Mouse (Mus musculus): Measurements from ENCODE around the gene Zfp804b.

DNA sequence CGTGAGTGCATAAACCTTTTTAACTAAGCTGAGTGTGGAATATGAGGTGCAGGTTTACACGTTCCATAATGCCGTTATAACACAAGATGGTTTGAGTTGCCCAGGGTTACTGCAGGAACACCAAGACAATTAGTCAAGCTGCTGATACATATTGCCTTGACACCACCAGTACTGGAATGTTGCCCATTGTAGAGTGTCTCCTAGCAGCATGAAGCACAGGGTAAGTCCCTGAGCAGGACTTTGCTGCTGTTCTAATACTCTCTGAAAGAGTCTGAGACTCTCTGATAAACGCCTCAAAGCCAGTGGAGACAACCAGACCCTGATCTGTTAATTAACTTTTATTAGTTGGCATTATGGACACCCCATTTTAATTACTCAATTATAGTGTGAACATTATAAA, 19.0 kb downstream of the Zfp804b start:
- no peak for TF ChIP-seq POLR2A (IDR thresholded peaks at IDR 0.05; ENCODE audit: extremely low read depth, insufficient read depth, low read length)
- TF ChIP-seq CTCF (IDR thresholded peaks at IDR 0.05; ENCODE audit: low read depth, low read length), result no peak

Data from liver, adult 2 months (tissue).